Mouse (Mus musculus): ENCODE data around the gene Rbm20. TPM values are rescaled to one million over a fixed set of nuclear protein-coding genes. Genes with fewer than 3 reads are reported as not detected.

Rbm20 gene
- total and polyA plus RNA-seq, 3 experiments, result 37.3 to 58.6 TPM; not detected in 1

GRCm38 (mm10) chr19:53780752-53781602 is 103.9 kb downstream of the Rbm20 start:
- Histone ChIP-seq H3K36me3 (ENCODE audit: control insufficient read depth in 1 of 2, insufficient read depth in 2 of 2, low read length in 2 of 2) (peaks cover 0 to 5% of the 10 kb centered on the region in 2 experiments; a peak in 1 of 4 replicates), H3K4me3 (ENCODE audit: control insufficient read depth in 1 of 2, insufficient read depth in 1 of 2, low read depth in 2 of 2, low read length in 2 of 2) (no peak overlapping the region), H3K27ac (ENCODE audit: control insufficient read depth, low read depth, low read length) (no peak overlapping the region), H3K27me3 (ENCODE audit: control insufficient read depth in 1 of 2, insufficient read depth in 2 of 2, low read length in 2 of 2) (no peaks in the 10 kb centered on the region), H3K79me2 (ENCODE audit: control insufficient read depth, insufficient read depth, low read length, poor library complexity) (no peaks in the 10 kb centered on the region), H3K9ac (ENCODE audit: control insufficient read depth, low read depth, low read length, poor library complexity, severe bottlenecking) (no peak overlapping the region), H3K4me1 (ENCODE audit: control insufficient read depth in 1 of 2, insufficient read depth in 2 of 2, low read length in 2 of 2) (peaks cover 5 to 12% of the 10 kb centered on the region in 2 experiments; a peak in 3 of 4 replicates), H3K9me3 (replicated peaks; ENCODE audit: insufficient read depth, low read length) (no peaks in the 10 kb centered on the region)
- TF ChIP-seq ZNF384 (IDR thresholded peaks at IDR 0.05; ENCODE audit: low read depth, low read length), result no peak
- no peak for TF ChIP-seq ZMIZ1 (IDR thresholded peaks at IDR 0.05; ENCODE audit: low read depth, low read length)
- no peak for TF ChIP-seq POLR2A (IDR thresholded peaks at IDR 0.05; ENCODE audit: control insufficient read depth in 1 of 2, insufficient read depth in 1 of 2, low read depth in 1 of 2, low read length in 2 of 2, poor library complexity in 1 of 2)
- no peak for TF ChIP-seq USF1 (IDR thresholded peaks at IDR 0.05; ENCODE audit: low read depth, low read length)
- no peak for DNase-seq (ENCODE audit: low read depth, low spot score)

GRCm38 (mm10) chr19:53781826-53782225 is 104.7 kb downstream of the Rbm20 start:
- H3K4me3 ChIP-seq (ENCODE audit: control insufficient read depth in 1 of 2, insufficient read depth in 1 of 2, low read depth in 2 of 2, low read length in 2 of 2), result no peak overlapping the region
- H3K36me3 ChIP-seq (ENCODE audit: control insufficient read depth in 1 of 2, insufficient read depth in 2 of 2, low read length in 2 of 2), result peaks cover 0 to 5% of the 10 kb centered on the region in 2 experiments; a peak in 1 of 4 replicates
- TF ChIP-seq ELF1 (IDR thresholded peaks at IDR 0.05; ENCODE audit: low read depth, low read length) (no peak), ZNF384 (IDR thresholded peaks at IDR 0.05; ENCODE audit: low read depth, low read length) (no peak), ZC3H11A (IDR thresholded peaks at IDR 0.05; ENCODE audit: low read depth, low read length) (no peak), CTCF (IDR thresholded peaks at IDR 0.05 in 2 of 3, conservative IDR thresholded peaks at IDR 0.05 in 1 of 3; ENCODE audit: control insufficient read depth in 1 of 3, insufficient read depth in 1 of 3, low read depth in 2 of 3, low read length in 3 of 3, poor library complexity in 1 of 3, severe bottlenecking in 1 of 3) (no peak), SMC3 (IDR thresholded peaks at IDR 0.05; ENCODE audit: low read depth, low read length) (no peak), RAD21 (IDR thresholded peaks at IDR 0.05; ENCODE audit: low read depth, low read length) (no peak), MXI1 (IDR thresholded peaks at IDR 0.05; ENCODE audit: low read depth, low read length) (no peak), HCFC1 (IDR thresholded peaks at IDR 0.05; ENCODE audit: low read depth, low read length) (no peak), UBTF (IDR thresholded peaks at IDR 0.05; ENCODE audit: borderline replicate concordance, insufficient read depth, low read depth, low read length) (no peak), NRF1 (IDR thresholded peaks at IDR 0.05; ENCODE audit: insufficient read depth, low read depth, low read length, poor library complexity, severe bottlenecking) (no peak), RCOR1 (IDR thresholded peaks at IDR 0.05; ENCODE audit: low read depth, low read length) (no peak), CHD1 (IDR thresholded peaks at IDR 0.05; ENCODE audit: low read depth, low read length) (no peak)
- H3K4me1 ChIP-seq (ENCODE audit: control insufficient read depth in 1 of 2, insufficient read depth in 2 of 2, low read length in 2 of 2), result peaks cover 5 to 12% of the 10 kb centered on the region in 2 experiments; a peak in 3 of 4 replicates
- H3K9me3 ChIP-seq (replicated peaks; ENCODE audit: insufficient read depth, low read length), result no peaks in the 10 kb centered on the region
- no peak overlapping the region for H3K9ac ChIP-seq (ENCODE audit: control insufficient read depth, low read depth, low read length, poor library complexity, severe bottlenecking)
- no peak for DNase-seq (ENCODE audit: low read depth, low spot score)
- H3K27ac ChIP-seq (ENCODE audit: control insufficient read depth, low read depth, low read length), result no peak overlapping the region
- no peaks in the 10 kb centered on the region for H3K79me2 ChIP-seq (ENCODE audit: control insufficient read depth, insufficient read depth, low read length, poor library complexity)
- no peaks in the 10 kb centered on the region for H3K27me3 ChIP-seq (ENCODE audit: control insufficient read depth in 1 of 2, insufficient read depth in 2 of 2, low read length in 2 of 2)

Data from MEL (cell line).